Mouse (Mus musculus) 416B (cell line): Measurements from ENCODE around the gene Tbcb.
"Not testable (repeated sequence)": the region's sequence is repeated elsewhere in the genome, so short reads cannot be mapped to it uniquely, and the experiment has no call there.

Source experiments
- DNase-seq: peaks from one replicate; pipeline ENCODE4 v3.0.0; 2011; ENCODE audit warnings: low read depth

Gene Tbcb

GRCm38 (mm10) chr7:30231669-30232454 is at the start of gene Tbcb, which contains the start of gene Polr2i:
Tbcb (minus strand) TSS chr7:30232272.
Polr2i (plus strand) TSS chr7:30231948.
- DNase-seq: peak; percentile 99

GRCm38 (mm10) chr7:30281522-30281921 is 49.5 kb upstream of the Tbcb start:
- DNase-seq: no peak

DNA sequence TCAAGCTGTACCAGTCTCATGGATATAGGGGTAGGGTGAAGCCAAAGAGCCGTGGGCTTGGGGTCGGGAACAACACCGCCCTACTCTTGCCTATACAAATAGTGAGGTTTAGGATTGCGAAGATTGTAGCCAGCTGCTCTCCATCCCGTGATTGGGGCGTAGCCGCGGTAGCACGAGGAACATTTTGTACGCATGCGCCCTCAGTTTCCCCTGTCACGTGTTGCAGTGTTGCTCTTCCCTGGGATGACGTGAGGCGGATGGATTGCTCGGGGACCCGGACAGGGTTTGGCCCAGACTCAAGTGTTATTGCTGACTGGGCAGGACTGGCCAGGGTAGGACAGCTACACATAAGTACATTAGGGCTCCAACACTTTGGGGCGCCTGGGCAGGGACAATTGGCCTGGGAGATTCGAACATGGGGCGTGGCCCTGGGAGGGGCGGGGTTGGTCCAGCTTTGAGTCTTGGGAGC is 48.6 kb upstream of the Tbcb start:
- peak; percentile 92 for DNase-seq

- DNase-seq: peak; percentile 96
Measured at GRCm38 (mm10) chr7:30279951-30280669, 48.0 kb upstream of the Tbcb start, which contains the start of the genes Thap8 and Wdr62. Thap8 (plus strand) TSS chr7:30280094. Wdr62 (minus strand) TSS chr7:30280419.

DNA sequence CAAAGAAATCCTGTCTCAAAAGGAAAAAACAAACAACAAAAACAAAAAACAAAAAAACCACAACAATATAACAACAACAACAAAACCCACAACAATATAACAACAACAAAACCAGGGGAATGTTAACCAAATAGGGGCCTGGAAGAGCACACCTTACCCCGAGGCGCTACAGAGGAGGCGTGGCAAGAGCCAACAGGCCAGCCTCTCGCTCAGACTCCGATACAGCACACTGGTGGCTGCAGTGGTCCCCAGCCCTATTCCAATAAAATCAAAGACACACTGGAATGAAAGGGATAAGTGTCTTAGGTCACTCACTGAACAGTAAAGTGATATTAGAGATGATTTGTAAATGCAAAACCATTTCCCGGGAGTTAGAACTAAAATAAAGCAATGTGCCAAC is 47.5 kb upstream of the Tbcb start:
- no peak for DNase-seq

GRCm38 (mm10) chr7:30278911-30279310 is 46.8 kb upstream of the Tbcb start:
- peak; percentile 7 for DNase-seq

GRCm38 (mm10) chr7:30274383-30274782 is 42.3 kb upstream of the Tbcb start:
- no peak for DNase-seq

DNA sequence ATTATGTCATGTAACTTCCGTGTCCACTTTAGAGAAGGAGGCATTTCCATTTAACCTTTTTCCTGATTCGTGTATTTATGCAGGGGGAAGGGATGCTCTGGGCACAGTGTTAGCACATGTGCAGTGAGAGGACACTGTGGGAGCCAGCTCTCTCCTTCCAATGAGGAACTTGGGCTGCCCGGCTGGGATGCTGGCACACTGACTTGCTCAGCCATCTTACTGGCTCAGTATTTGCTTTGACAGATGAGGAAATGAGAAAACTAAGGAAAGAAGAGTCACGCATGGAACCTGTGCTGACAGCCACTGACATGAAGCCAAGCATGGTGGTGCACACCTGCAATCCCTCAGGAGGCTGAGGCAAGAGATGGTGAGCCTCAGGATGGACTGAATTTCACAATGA is 37.6 kb upstream of the Tbcb start:
- no peak for DNase-seq

DNA sequence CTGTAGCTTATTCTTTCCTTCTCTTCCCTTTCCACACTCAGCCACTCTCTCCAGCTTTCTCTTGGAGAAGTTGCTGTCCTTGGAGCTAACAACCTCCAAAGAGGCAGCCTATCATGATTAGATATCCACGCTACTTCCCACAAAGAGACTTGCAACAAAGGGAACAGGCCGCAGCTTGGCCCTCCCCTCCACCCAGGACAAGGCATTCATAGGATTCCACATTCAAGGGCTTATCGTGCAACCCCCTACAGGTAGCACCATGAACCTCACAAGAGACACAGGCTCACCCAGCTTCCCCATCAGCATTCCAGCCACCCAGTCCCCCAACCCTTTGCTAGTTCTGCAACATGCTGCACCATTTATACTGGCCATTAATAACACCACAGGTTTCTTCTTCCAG is 34.7 kb upstream of the Tbcb start:
- no peak for DNase-seq

DNA sequence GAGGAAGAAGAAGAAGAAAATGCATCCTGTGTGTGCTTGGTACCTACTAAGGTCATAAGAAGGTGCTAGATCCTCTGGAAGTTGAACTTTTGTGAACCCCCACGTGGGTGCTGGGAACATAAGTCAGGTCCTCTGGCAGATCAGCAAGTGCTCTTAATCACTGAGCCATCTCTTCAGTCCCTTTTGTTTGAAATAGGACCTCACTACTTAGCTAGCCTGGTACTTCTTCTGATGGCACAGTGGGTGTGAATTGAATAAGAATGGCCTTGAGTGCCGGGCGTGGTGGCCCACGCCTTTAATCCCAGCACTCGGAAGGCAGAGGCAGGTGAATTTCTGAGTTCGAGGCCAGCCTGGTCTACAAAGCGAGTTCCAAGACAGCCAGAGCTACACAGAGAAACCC is 33.9 kb upstream of the Tbcb start:
- no peak for DNase-seq

DNA sequence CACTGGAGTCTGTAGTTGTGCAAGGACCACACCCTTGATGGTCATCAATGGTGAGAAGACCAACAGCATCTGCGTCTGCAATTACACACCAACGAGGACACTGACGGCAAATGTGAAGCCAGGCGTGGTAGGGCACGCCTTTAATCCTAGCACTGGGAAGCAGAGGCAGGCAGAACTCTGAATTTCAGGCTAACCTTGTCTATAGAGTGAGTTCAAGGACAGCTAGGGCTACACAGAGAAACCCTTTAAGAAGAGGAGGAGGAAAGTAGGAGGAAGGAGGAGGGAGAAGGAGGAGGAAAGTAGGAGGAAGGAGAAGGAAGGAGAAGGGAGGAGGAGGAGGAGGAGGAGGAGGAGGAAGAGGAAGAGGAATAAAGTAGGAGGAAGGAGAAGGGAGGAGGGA is 33.5 kb upstream of the Tbcb start:
- no peak for DNase-seq

- peak; percentile 65 for DNase-seq
Measured at GRCm38 (mm10) chr7:30265041-30265440, 33.0 kb upstream of the Tbcb start.

DNA sequence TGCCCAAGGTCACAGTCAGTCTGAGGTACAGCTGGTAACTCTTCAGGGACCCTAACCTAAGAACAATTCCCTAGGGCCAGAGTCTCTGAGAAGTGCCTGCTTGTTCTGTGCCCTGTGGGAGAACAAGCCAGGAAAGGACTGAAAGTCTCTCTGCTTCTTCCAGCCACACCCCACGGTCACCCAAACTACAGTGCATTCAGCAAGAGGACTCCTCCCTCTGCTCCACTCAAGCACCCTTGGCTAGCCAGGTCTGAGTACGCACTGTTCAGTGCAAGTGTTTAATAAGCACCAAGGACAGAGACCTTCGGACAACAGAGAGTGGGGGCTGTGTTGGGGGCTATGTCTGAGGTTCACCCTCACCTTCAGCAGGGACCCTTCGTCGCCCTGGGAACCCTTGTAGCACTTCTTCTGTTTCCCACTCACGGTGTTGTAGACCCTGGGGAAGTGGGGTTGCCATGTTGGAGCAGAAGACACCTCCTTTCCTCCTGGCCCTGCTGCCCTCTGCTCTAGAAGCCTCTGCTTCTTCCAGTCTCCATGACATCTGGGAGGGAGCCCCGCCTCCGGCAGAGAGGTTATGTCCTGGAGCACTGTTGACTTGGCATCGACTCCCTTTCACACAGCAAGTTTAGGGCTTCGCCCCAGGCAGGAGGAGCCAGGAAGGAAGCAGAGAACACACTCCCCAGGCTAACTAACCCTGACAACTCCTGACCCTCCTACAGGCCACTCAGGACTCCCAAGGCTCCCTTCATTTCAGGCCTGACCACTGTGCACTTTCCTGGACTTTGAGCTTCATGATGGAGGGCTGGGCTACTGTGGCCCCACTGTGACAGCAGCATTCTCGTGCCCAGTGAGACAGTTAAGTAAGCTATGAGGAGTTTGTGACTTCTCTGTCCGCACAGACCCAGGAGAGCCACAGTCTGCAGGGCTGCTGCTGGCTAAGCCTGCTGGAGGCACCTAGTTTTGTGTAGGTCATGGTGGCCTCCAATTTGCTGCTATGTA is 20.2 kb upstream of the Tbcb start:
- DNase-seq: no peak

- DNase-seq: not testable (repeated sequence)
Measured at GRCm38 (mm10) chr7:30237374-30237773, 5.3 kb upstream of the Tbcb start.

DNA sequence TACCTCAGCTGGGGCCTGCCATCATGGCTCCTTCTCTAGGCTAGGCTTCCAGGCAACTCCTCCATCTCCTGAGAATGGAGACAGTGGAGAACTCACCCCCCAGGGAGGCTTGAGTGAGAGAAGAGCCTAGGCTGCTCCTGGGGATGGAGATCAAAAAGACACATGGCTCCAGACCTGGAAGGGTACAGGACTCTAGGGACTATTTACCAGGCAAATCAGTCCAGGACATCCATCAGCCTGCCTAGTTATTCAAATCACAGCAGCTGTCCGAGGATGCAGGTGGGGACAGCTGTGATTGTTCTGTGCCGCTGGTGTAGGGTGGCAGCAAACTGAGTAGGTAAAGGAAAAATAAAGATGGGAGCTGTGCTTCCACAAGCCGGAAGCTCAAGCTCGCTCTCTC is 3.6 kb upstream of the Tbcb start, which contains the start of gene Ovol3:
TSS of gene Ovol3 (minus strand) at position 101 of the 400 bp plus-strand sequence.
- no peak for DNase-seq

DNA sequence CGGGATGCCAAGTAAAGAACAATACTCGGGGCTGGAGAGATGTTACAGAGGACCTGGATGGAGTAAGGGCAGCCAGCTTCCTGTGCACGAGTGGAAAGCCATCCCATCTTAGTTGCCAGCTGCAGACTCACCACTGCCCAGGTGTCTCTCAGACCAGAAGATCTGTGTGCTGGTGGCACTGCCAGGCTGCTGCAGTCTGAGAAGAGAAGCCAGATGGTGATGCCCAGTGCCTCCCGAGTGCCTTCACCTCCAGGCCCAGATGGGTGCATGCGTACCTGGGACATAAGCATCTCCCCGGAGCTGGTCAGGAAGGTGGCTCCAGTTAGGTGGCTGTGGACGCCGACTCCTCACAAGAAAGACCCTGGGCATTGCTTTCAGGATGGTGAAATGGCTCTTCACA is 3.0 kb upstream of the Tbcb start:
- no peak for DNase-seq

GRCm38 (mm10) chr7:30234276-30234858 is 2.3 kb upstream of the Tbcb start:
- DNase-seq: no peak

GRCm38 (mm10) chr7:30233387-30233786 is 1.3 kb upstream of the Tbcb start:
- DNase-seq: no peak

- peak; percentile 78 for DNase-seq
Measured at GRCm38 (mm10) chr7:30232631-30233148, 618 bp upstream of the Tbcb start.

- DNase-seq: no peak
Measured at GRCm38 (mm10) chr7:30231328-30231668, 774 bp downstream of the Tbcb start.

DNA sequence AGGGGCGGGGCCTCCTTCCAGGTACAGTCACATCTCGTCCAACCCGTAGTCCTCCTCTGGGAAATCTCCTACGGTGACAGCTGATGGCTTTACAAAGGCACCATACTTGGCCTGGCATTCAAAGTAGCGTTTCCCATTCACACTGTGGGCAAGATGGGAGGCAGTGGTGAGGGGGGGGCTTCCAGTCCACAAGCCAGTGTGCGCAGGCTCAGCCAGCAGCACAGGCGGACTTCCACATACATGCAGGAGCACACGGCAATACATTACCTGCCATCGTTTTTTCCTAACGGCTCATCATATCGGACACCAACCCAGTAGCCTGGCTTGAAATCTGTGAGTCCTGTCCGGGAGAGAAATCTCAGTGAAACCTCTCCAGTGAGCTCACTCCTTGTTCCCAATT is 7.9 kb downstream of the Tbcb start:
- no peak for DNase-seq
